Mouse (Mus musculus): ENCODE measurements at regions not wholly inside any gene's neighbourhood (a gene's known extent, or its start where the extent isn't known, plus 50 kb on each side); places are given as distances from the start of the nearest gene placed in this dataset.

- peak; percentile 43 to 58 for DNase-seq (ENCODE audit: low spot score in 2 of 2)
These were observed 224.6 kb downstream of the Lnpk start for GRCm38 (mm10) chr2:74354591-74354990.

GRCm38 (mm10) chr2:74349809-74350208, 229.4 kb downstream of the Lnpk start:
- no peak for DNase-seq (ENCODE audit: low spot score in 2 of 2)

GRCm38 (mm10) chr2:74306301-74306700, 272.9 kb downstream of the Lnpk start:
- DNase-seq (ENCODE audit: low spot score in 2 of 2): no peak

- DNase-seq (ENCODE audit: low spot score in 2 of 2): no peak
These were observed 278.3 kb downstream of the Lnpk start for GRCm38 (mm10) chr2:74300885-74301451.

GRCm38 (mm10) chr2:74300366-74300791, 278.9 kb downstream of the Lnpk start:
- peak; percentile 71 to 73 for DNase-seq (ENCODE audit: low spot score in 2 of 2)

GRCm38 (mm10) chr2:74292641-74293040, 286.6 kb downstream of the Lnpk start:
- DNase-seq (ENCODE audit: low spot score in 2 of 2): no peak

GRCm38 (mm10) chr2:74291416-74292396, 287.5 kb downstream of the Lnpk start:
- DNase-seq (ENCODE audit: low spot score in 2 of 2): no peak

- DNase-seq (ENCODE audit: low spot score in 2 of 2): no peak
These were observed 293.6 kb downstream of the Lnpk start for GRCm38 (mm10) chr2:74285624-74286023.

- DNase-seq (ENCODE audit: low spot score in 2 of 2): no peak
These were observed 314.3 kb downstream of the Lnpk start for GRCm38 (mm10) chr2:74264963-74265362.

- no peak for DNase-seq (ENCODE audit: low spot score in 2 of 2)
These were observed 322.0 kb downstream of the Lnpk start for GRCm38 (mm10) chr2:74257034-74257781.

- DNase-seq (ENCODE audit: low spot score in 2 of 2): peak in 1 of 2 experiments; percentile 4
These were observed 331.7 kb downstream of the Lnpk start for GRCm38 (mm10) chr2:74247521-74247920.

GRCm38 (mm10) chr2:74246631-74247030, 332.6 kb downstream of the Lnpk start:
- DNase-seq (ENCODE audit: low spot score in 2 of 2): no peak

- DNase-seq (ENCODE audit: low spot score in 2 of 2): no peak
These were observed 333.1 kb upstream of the Atp5g3 start for GRCm38 (mm10) chr2:74244203-74244602.

GRCm38 (mm10) chr2:74243801-74244200, 332.7 kb upstream of the Atp5g3 start:
- DNase-seq (ENCODE audit: low spot score in 2 of 2): no peak

GRCm38 (mm10) chr2:74239586-74239985, 328.5 kb upstream of the Atp5g3 start:
- no peak for DNase-seq (ENCODE audit: low spot score in 2 of 2)

- no peak for DNase-seq (ENCODE audit: low spot score in 2 of 2)
These were observed 306.3 kb upstream of the Atp5g3 start for GRCm38 (mm10) chr2:74217437-74217836.

- DNase-seq (ENCODE audit: low spot score in 2 of 2): no peak
These were observed 299.1 kb upstream of the Atp5g3 start for GRCm38 (mm10) chr2:74210210-74210609.

- no peak for DNase-seq (ENCODE audit: low spot score in 2 of 2)
These were observed 298.3 kb upstream of the Atp5g3 start for GRCm38 (mm10) chr2:74209421-74209917.

- DNase-seq (ENCODE audit: low spot score in 2 of 2): no peak
These were observed 296.3 kb upstream of the Atp5g3 start for GRCm38 (mm10) chr2:74207440-74207839.

GRCm38 (mm10) chr2:74202776-74203175, 291.6 kb upstream of the Atp5g3 start:
- DNase-seq (ENCODE audit: low spot score in 2 of 2): no peak

- no peak for DNase-seq (ENCODE audit: low spot score in 2 of 2)
These were observed 290.6 kb upstream of the Atp5g3 start for GRCm38 (mm10) chr2:74201608-74202323.

Data from left cerebral cortex, adult 18-20 months (tissue).